Mouse (Mus musculus) embryonic fibroblast, embryonic 13.5 days (primary cell): ENCODE results near the gene Ccdc153. TPM values are rescaled to one million over a fixed set of nuclear protein-coding genes. Genes with fewer than 3 reads are reported as not detected.

Experiments used
- H3K27ac ChIP-seq: 2 replicates; pipeline ENCODE4 v1.5.1; 2012; ENCODE audit warnings: low read length, control low read depth, inconsistent platforms; ENCODE audit not compliant: insufficient read depth
- H3K4me1 ChIP-seq: 2 replicates; pipeline ENCODE4 v1.6.1; 2011; ENCODE audit warnings: low read length; ENCODE audit not compliant: control insufficient read depth, insufficient read depth
- H3K4me3 ChIP-seq: 2 replicates; pipeline ENCODE4 v1.5.1; 2011; ENCODE audit warnings: mild to moderate bottlenecking, control low read depth, low read length; ENCODE audit not compliant: insufficient read depth
- CTCF ChIP-seq: IDR thresholded peaks from 2 replicates; pipeline ENCODE4 v1.5.1; 2011; ENCODE audit warnings: mild to moderate bottlenecking, control low read depth, low read length, moderate library complexity, borderline replicate concordance; ENCODE audit not compliant: insufficient read depth
- POLR2A ChIP-seq: IDR thresholded peaks from 2 replicates; pipeline ENCODE4 v1.6.1; 2011; ENCODE audit warnings: low read depth, mild to moderate bottlenecking, control low read depth, low read length, moderate library complexity
- polyA plus RNA-seq: library from polyadenylated mRNA; stranded (reverse); fragments of >200 nt; gene quantifications from 2 replicates; pipeline ENCODE4 v1.2.4, GENCODE M21; 2011; ENCODE audit warnings: low read depth; ENCODE audit not compliant: missing spikeins, insufficient read length

The Ccdc153 gene
- polyA plus RNA-seq, 1 experiment = not detected

DNA sequence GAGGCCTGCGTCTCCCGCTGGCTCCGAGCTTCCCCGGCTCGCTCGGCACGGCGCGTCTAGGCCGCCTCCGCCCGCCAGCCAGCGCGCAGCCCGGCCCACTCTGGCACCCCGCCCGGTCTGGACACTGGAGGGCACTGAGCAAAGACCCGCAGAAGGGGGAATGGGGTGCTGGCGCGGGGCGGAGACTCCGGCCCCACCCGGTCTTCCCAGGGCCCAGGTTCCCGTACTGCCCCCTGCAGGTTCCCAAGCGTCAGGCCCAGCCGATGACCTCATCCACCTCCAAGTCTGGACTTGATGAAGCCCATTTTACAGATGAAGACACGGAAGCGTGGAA, 27.5 kb downstream of the Ccdc153 start:
- 0 out of 2 replicates have a peak, but pooled peaks have one; percentile 72 for TF ChIP-seq POLR2A
- peak; percentile 53; the same call in 1 of the 2 replicates for TF ChIP-seq CTCF
- H3K4me1 ChIP-seq = peaks cover 5% of the 10 kb centered on the region; the same call in 1 of the 2 replicates

DNA sequence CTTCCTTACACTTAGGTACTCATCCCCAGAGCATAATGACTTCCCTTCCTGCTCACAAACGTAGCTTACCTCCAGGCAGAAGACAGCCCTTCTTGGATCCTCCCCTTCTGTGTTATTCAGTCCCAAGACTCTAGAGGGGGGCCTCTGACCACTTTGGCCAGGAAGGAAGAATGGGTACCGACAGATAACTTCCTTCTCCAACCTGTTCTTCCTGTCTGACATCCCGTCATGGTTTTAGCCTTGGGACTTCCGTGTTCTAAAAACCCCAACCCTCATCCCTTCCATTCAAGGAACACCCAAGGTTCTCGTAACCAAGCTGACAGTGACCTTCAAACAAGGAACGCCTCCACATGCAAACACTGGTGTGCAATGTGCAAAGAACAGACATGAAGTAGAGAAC, 28.0 kb downstream of the Ccdc153 start, which contains the start of gene Nlrx1:
Nlrx1 (minus strand) TSS at position 168 of the 400 bp plus-strand sequence.
- Histone ChIP-seq H3K27ac (peak within 1 kb of the TSS; percentile 36; the same call in 1 of the 2 replicates), H3K4me1 (peaks cover 5% of the 10 kb centered on the region; the same call in 1 of the 2 replicates), H3K4me3 (peak within 1 kb of the TSS; percentile 31)
- TF ChIP-seq CTCF (no peak), POLR2A (no peak)

More for the DNA sequence above, 27.5 kb downstream of the Ccdc153 start:
- Histone ChIP-seq H3K27ac (peak overlapping the region; percentile 36; the same call in 1 of the 2 replicates), H3K4me3 (peak overlapping the region; percentile 31)

DNA sequence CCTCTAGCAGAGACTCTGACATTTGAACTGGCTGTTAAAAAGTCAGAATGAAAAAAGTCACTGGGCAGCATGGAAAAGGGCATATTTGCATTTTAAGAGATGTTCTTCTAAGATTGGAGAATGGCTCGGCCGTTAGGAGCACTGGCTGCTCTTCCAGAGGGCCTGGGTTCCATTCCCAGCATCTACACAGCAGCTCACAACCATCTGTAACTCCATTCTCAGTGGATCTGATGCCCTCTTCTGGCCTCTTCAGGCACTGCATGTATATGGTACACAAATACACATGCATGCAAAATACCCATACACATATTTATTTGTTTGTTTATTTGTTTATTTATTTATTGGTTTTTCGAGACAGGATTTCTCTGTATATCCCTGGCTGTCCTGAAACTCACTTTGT, 28.6 kb downstream of the Ccdc153 start:
- Histone ChIP-seq H3K27ac (no peak overlapping the region), H3K4me1 (peaks cover 5% of the 10 kb centered on the region; the same call in 1 of the 2 replicates), H3K4me3 (no peak overlapping the region)
- no peak for TF ChIP-seq CTCF
- no peak for TF ChIP-seq POLR2A

DNA sequence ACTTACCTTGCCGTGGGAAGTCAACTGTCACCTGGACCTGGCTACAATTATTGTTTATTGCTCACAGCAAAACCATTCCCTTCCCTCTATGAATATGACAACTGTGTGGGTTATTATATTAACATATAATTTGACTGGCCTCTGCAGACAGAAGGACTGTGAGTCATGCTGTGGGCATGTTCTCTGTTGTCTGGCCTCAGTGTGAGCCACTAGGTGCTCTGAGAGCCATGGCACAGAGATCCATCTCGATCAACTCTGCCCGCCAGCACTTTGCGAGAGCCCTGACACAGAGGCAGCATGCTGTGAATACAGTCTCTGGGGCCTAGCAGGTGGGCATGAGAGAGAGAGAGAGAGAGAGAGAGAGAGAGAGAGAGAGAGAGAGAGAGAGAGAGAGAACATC, 29.5 kb downstream of the Ccdc153 start:
- TF ChIP-seq POLR2A (no peak), CTCF (no peak)
- Histone ChIP-seq H3K27ac (no peak overlapping the region), H3K4me3 (no peak overlapping the region), H3K4me1 (peaks cover 5% of the 10 kb centered on the region; the same call in 1 of the 2 replicates)

DNA sequence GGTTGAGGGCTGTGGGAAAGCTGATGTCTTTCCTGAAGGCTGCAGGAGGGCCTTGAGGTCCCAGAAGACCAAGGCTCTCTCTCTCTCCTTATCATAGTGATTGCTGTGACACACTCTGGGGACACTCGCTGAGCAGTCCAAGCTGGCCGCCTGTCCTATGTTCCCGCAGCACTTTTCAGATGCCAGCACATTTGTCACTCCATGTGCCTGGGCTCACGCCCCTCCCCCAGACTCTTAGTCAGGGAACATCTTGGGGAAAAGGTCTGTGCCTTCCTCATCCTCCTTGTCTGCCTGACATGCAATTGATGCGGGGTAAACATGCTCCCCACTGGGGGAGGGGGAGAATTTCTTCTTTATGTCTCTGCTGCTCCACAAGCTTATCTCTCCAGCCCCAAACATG, 42.7 kb downstream of the Ccdc153 start:
- no peak for TF ChIP-seq POLR2A
- no peak for TF ChIP-seq CTCF
- H3K4me3 ChIP-seq = no peak overlapping the region
- no peak overlapping the region for H3K27ac ChIP-seq
- H3K4me1 ChIP-seq = no peaks in the 10 kb centered on the region

DNA sequence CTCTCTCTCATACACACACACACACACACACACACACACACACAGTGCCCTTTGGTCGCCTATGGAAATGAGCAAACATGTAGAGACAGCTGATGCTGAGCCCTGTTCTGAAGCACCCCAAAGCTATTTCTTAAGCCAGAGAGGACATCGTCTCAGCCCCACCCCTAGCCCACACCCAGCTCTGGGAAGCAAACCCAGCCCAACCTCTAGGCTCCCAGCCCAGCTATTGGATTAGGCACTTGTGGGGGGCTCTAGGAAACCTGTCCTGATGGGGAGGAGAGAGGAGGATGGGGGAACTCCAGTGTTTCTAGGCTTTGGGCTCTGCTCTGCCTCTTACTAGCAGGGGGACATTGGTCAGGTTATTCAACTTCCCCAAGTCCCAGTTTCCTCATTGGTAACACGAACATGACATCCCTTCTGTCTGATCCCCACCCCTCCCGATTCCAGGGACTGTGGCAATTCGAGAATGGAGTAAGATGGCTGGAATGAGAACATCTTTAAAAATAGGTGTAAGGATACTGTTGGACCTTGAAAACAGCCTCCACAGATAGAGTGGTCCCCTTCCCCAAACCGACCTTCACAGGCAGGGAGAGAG, 45.9 kb downstream of the Ccdc153 start:
- no peak for TF ChIP-seq POLR2A
- no peak for TF ChIP-seq CTCF
- Histone ChIP-seq H3K27ac (no peak overlapping the region), H3K4me1 (no peaks in the 10 kb centered on the region), H3K4me3 (no peak overlapping the region)

DNA sequence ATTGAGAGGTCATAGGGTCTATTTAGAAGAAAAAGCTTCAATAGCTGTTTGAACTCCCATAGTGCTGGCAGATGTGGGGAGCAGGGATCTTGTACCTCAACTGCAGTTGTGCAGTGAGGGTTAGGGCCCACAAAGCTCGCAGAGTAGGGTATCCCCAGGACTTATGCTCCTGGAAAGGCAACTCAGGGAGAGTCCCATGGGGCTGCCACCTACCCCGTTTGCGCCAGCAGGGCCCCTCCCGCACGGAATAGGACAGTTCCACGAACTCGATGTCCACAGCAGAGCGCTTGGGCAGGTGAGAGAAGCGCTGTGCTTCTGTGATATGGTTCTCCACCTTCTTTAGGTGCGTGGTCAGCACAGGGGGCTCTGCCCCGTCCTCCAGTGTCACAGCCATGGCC, 46.5 kb downstream of the Ccdc153 start:
- no peak overlapping the region for H3K4me3 ChIP-seq
- TF ChIP-seq POLR2A = no peak
- TF ChIP-seq CTCF = no peak
- H3K4me1 ChIP-seq = no peaks in the 10 kb centered on the region
- no peak overlapping the region for H3K27ac ChIP-seq

DNA sequence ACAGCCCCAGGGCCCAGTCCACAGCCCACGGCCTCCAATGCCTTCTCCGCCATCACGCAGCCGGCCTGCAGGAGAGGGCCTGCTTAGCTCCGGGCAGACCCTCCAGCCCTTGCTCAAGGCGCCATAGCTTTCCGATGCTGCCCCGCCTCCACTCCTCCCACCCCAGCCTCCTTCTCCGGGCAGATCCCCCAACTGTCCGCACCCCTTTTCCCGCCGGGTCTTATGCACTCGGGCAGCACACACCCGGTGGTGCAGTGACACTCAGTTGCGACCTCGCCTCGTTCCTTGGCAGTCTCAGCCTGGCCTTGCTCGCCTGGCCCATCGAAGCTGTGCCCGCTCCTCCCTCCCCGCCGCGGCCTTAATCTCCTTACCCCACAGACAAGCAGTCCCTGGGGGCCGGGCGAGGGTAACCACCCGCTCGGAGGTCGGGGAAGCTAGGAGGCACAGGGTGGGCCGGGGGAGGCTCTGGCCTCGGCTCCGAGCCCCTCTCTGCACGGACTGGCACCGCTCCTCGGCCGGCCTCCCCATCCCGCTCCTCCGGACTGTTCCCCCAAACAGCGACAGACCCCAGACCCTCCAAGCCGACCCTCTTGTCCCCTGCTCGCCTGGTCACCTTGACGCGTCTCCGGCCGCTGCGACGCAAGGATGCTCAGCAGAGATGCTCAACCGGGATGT, 47.1 kb downstream of the Ccdc153 start:
- Histone ChIP-seq H3K4me1 (no peaks in the 10 kb centered on the region), H3K27ac (no peak overlapping the region), H3K4me3 (peak overlapping the region; percentile 13)
- no peak for TF ChIP-seq CTCF
- no peak for TF ChIP-seq POLR2A

DNA sequence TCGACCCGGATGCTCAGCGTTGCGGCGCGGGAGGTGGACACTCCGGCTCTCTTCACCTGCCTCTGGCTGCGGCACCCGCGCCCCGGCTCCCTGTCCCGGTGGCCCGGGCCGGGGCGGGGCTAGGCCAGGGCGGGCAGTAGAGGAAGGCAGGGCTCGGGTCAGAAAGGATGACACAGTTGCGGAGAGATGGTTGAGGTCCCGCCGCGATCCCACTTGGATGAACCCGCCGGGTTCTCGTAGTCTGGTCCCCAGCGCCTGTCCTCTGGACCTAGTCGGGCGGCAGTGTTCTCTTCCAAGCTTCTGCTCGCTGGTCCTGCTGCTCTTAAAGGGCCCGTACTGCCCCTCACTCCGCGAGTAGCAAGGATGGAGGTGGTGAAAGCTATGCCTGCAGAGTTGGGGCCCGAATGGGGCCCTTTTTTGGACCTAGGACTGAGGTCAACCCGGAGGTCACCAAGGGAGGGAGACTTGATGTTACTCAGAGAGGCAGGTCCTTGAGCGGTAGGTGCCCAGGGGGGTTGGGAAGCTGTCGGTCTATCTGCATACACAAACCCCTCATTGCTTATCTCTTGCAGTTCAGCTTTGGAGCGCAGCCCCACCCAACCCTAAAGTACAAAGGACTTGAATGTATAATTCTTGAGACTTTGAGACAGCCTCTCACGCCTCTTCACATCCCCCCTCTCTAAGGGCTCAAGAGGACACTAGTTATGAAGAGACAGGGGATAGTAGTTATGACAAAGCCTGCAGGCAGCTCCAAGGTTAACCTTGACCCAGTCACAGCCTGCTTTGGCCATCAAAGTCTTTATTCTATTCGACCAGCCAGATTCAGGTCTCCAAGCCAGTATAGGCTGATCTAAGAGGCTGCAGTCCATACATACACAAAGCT, 47.8 kb downstream of the Ccdc153 start, which contains the start of gene Abcg4:
Abcg4 (minus strand) TSS at position 540 of the 883 bp plus-strand sequence.
- peak within 1 kb of the TSS; percentile 13 for H3K4me3 ChIP-seq

DNA sequence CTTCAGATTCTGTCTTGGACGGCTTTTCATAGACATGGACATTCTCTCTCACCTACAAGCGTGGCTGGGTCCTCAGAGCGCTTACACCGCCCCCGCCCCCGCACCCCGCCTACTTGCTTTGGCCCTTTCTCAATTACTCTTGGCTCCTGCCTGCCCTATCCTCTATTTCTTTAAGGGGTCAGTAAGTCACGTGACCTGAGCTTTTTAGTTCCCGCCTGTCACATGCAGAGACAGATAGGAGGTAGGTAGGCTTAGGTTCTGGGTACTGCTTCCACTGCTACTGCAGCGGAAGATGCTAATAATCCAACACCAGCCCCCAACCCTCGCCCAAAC, 48.4 kb downstream of the Ccdc153 start:
- Histone ChIP-seq H3K4me3 (no peak overlapping the region), H3K27ac (no peak overlapping the region), H3K4me1 (no peaks in the 10 kb centered on the region)
- no peak for TF ChIP-seq CTCF
- TF ChIP-seq POLR2A = no peak

More for the DNA sequence above, 47.8 kb downstream of the Ccdc153 start, which contains the start of gene Abcg4:
- Histone ChIP-seq H3K4me1 (no peaks in the 10 kb centered on the region), H3K27ac (no peak within 1 kb of the TSS)
- TF ChIP-seq POLR2A (no peak), CTCF (no peak)
